Mouse (Mus musculus) splenic B cell, adult 2 months (primary cell): ENCODE data around the gene Akna.
A peak's percentile ranks its signal among the peaks of the same experiment; 100 is the strongest.
"Not testable (repeated sequence)": the region's sequence is repeated elsewhere in the genome, so short reads cannot be mapped to it uniquely, and the experiment has no call there.

Experiments
- DNase-seq: peaks from one replicate; pipeline ENCODE4 v3.0.0-alpha.2; 2011; ENCODE audit warnings: low read depth, low spot score
- H3K27me3 ChIP-seq: 2 replicates; pipeline ENCODE4 v1.6.1; 2012; ENCODE audit warnings: mild to moderate bottlenecking, low read length, moderate library complexity, mixed read lengths; ENCODE audit not compliant: control insufficient read depth, poor library complexity, insufficient read depth, severe bottlenecking
- H3K36me3 ChIP-seq: 2 replicates; pipeline ENCODE4 v1.6.1; 2012; ENCODE audit warnings: mild to moderate bottlenecking, low read length, moderate library complexity, mixed read lengths; ENCODE audit not compliant: control insufficient read depth, poor library complexity, insufficient read depth, severe bottlenecking

Akna gene

DNA sequence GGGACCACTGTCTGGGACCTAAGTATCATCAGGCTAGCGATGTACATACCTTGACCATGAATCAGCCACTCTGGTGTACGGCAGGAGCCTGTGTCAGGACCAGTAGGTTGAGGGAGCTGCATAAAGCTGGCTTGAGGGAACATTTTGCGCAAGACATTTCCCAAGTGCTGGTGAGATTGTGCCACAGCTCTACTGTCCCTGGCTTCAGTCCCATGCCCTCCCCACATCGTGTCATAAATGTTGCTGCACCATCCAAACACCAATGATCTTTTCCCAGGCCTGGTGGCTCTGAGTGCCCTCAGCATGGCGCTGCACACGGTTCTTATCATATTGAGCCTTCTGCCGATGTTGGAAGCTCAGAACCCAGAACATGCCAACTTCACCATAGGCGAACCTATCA is 58.9 kb downstream of the Akna start, which contains the start of gene Orm1:
Gene Orm1, plus strand, starts transcription at position 266 of the 400 bp plus-strand sequence.
- no peak for DNase-seq
- no peaks in the 10 kb centered on the region for H3K36me3 ChIP-seq
- H3K27me3 ChIP-seq: no peaks in the 10 kb centered on the region

DNA sequence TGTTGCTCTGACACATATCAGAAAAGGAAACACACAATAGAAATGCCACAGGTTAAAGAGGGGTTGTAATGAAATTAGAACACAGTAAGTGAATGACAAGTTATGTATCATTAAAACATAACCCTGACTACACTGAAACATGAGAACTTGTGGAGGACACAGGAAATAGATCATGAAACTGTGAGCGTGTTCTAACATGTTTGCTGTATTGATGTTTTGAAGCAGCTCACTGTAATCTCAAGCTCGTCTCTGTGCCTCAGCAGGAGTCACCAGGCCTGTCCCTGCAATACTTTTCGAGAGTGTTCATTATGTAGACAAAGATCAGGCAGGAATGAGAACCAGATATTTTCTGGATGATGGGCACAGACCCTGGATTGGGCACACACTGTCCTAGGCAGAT is 59.5 kb downstream of the Akna start:
- Histone ChIP-seq H3K27me3 (no peaks in the 10 kb centered on the region), H3K36me3 (no peaks in the 10 kb centered on the region)
- no peak for DNase-seq

DNA sequence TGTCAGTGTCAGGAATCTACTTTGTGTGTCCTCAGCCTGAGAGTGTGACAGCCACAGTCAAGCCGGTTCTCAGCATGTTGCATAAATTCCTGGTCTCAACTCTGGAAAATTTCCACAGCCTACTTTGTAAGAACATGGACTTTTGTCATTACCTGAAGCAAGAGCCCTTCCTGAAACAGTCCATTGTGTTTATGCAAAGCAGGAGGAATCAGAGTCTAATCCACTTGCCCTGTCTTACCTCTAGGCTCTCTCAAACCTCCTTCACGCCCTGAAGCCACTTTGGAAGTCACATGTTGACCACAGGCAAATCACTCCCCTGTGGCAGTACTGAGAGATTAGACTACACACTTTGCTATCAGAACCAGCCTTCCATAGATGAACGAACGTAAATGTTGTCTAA is 60.7 kb downstream of the Akna start:
- no peak for DNase-seq
- Histone ChIP-seq H3K36me3 (no peaks in the 10 kb centered on the region), H3K27me3 (no peaks in the 10 kb centered on the region)

GRCm38 (mm10) chr4:63338414-63339076 is 64.6 kb downstream of the Akna start:
- DNase-seq: no peak
- Histone ChIP-seq H3K36me3 (no peaks in the 10 kb centered on the region), H3K27me3 (no peaks in the 10 kb centered on the region)

DNA sequence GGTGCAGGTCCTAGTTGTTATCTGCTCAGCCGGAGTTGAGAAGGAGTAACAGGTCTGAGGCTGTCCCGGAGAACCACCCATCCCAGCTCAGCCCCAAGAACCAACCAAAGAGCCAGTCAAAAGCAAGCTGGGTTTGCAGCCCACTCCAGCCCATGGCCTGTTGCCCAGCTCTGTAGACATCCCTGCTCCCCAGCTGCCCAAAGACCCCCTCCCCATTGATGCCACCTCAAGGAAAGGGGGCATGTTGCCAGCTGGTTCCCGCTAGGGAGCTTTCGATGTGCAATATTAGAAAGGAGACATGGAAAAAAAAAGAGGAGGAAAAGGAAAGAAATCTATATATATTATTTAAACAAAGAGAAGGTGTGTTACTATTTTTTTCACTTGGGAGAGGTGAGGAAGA is 69.8 kb downstream of the Akna start:
- Histone ChIP-seq H3K36me3 (no peaks in the 10 kb centered on the region), H3K27me3 (no peaks in the 10 kb centered on the region)
- DNase-seq: no peak

DNA sequence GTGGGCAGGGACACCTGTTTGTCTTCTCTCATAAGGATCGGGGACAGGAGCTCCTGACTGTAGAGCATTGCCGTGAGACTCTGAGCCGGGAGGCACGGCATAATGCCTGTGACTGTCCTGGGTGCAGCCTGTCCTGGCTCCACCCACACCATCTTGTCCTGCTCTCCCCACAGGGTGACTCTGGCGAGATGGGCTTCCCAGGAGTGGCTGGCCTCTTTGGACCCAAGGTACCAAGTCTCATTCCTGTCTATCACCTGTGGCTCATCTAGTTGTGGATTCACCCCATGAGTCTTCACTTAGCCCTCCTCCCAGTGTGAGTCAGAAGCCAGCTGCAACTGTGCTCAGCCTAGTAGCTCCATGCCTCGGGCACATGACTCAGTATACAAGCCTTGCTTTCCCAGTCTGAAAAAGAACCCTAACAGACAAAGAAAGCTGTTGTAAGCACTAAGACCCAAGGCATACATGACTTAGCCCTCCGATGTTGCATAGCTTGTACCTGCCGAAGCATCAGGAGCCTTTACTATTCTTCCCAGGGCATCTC is 79.8 kb downstream of the Akna start:
- H3K27me3 ChIP-seq: no peaks in the 10 kb centered on the region

DNA sequence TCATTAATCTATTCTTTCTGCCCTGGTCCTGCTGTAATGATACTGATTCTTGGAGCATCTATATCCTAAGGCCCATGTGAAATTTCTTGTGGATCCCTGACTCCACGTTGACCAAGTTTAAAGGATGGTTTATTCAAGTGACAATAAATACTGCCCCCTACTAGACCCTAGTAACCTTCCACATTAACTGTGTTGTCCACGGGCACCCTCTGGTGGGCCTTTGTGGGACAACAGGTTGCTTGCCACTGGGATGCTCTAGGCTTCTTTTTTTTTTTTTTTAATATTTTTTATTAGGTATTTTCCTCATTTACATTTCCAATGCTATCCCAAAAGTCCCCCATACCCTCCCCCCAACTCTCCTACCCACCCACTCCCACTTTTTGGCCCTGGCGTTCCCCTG is 83.6 kb downstream of the Akna start:
- not testable (repeated sequence) for H3K27me3 ChIP-seq, H3K36me3 ChIP-seq
- peak; percentile 59 for DNase-seq

More for the DNA sequence above, 79.8 kb downstream of the Akna start:
- no peak for DNase-seq
- no peaks in the 10 kb centered on the region for H3K36me3 ChIP-seq
